Mouse (Mus musculus): ENCODE data around the gene Shb.

Gene Shb

GRCm38 (mm10) chr4:45529201-45529985, 2.9 kb downstream of the Shb start:
- in situ Hi-C loops (cut with MboI; ENCODE audit: low pct_unique_long_range_greater_than_20kb in 1 of 2, low sequenced_read_pairs in 2 of 2, unreplicated experiment in 1 of 2) = no loop called here

- in situ Hi-C loops (cut with MboI; ENCODE audit: low pct_unique_long_range_greater_than_20kb in 1 of 2, low sequenced_read_pairs in 2 of 2, unreplicated experiment in 1 of 2) = no loop called here
Measured at GRCm38 (mm10) chr4:45528355-45529198, 3.7 kb downstream of the Shb start.

GRCm38 (mm10) chr4:45527562-45528354, 4.5 kb downstream of the Shb start:
- in situ Hi-C loops (cut with MboI; ENCODE audit: low pct_unique_long_range_greater_than_20kb in 1 of 2, low sequenced_read_pairs in 2 of 2, unreplicated experiment in 1 of 2) = no loop called here

DNA sequence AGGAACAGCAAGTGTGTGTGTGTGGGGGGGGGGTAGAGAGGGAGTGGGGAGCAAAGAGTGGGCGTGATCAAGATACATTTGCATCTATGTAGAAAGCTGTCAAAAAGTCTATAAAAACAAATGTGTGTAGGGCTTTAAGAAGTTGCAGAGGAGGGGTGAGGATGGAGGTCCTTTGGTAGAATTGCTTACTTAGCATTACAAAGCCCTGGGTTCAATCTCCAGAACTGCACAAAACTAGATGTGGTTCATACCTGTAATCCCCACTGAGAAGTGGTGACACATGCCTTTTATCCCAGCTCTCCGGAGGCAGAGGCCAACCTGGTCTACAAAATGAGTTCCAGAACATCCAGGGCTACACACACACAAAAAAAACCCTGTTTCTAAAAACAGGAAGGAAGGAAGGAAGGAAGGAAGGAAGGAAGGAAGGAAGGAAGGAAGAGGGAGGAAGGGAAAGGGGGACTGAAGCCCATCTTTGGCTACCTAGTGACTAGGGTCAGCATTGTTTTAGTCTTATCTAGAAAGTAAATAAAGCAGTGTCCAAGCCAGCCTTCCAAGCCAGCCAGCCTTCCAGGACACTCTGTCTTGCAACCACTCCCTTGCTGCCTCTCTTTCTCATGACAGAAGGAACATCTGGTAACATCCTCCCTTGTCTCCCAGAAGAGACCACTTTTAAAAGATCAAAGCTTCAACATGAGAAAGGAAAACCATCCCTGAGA, 5.3 kb downstream of the Shb start:
- in situ Hi-C loops (cut with MboI; ENCODE audit: low pct_unique_long_range_greater_than_20kb in 1 of 2, low sequenced_read_pairs in 2 of 2, unreplicated experiment in 1 of 2) = no loop called here

- in situ Hi-C loops (cut with MboI; ENCODE audit: low pct_unique_long_range_greater_than_20kb in 1 of 2, low sequenced_read_pairs in 2 of 2, unreplicated experiment in 1 of 2) = no loop called here
Measured at GRCm38 (mm10) chr4:45526175-45526574, 6.1 kb downstream of the Shb start.

GRCm38 (mm10) chr4:45525541-45525940, 6.7 kb downstream of the Shb start:
- in situ Hi-C loops (cut with MboI; ENCODE audit: low pct_unique_long_range_greater_than_20kb in 1 of 2, low sequenced_read_pairs in 2 of 2, unreplicated experiment in 1 of 2) = no loop called here

- in situ Hi-C loops (cut with MboI; ENCODE audit: low pct_unique_long_range_greater_than_20kb in 1 of 2, low sequenced_read_pairs in 2 of 2, unreplicated experiment in 1 of 2) = no loop called here
Measured at GRCm38 (mm10) chr4:45524602-45525001, 7.7 kb downstream of the Shb start.

- in situ Hi-C loops (cut with MboI; ENCODE audit: low pct_unique_long_range_greater_than_20kb in 1 of 2, low sequenced_read_pairs in 2 of 2, unreplicated experiment in 1 of 2) = no loop called here
Measured at GRCm38 (mm10) chr4:45523360-45523759, 8.9 kb downstream of the Shb start.

- in situ Hi-C loops (cut with MboI; ENCODE audit: low pct_unique_long_range_greater_than_20kb in 1 of 2, low sequenced_read_pairs in 2 of 2, unreplicated experiment in 1 of 2) = no loop called here
Measured at GRCm38 (mm10) chr4:45522956-45523355, 9.3 kb downstream of the Shb start.

DNA sequence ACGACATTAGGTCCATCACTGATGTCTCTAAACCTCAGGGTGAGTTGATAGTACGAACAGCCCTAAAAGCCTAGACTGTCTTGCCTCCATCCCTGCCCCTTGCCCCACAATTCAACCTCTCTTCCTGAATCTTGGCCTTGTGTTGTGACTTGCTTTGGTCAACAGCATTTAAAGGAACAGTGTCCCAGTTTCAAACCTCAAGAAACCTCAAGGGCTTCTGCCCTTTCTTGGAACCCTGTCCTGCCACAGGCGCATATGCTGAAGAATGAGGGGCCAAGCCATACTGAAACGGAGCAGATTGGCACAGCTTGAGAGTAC, 9.7 kb downstream of the Shb start:
- in situ Hi-C loops (cut with MboI; ENCODE audit: low pct_unique_long_range_greater_than_20kb in 1 of 2, low sequenced_read_pairs in 2 of 2, unreplicated experiment in 1 of 2) = no loop called here

DNA sequence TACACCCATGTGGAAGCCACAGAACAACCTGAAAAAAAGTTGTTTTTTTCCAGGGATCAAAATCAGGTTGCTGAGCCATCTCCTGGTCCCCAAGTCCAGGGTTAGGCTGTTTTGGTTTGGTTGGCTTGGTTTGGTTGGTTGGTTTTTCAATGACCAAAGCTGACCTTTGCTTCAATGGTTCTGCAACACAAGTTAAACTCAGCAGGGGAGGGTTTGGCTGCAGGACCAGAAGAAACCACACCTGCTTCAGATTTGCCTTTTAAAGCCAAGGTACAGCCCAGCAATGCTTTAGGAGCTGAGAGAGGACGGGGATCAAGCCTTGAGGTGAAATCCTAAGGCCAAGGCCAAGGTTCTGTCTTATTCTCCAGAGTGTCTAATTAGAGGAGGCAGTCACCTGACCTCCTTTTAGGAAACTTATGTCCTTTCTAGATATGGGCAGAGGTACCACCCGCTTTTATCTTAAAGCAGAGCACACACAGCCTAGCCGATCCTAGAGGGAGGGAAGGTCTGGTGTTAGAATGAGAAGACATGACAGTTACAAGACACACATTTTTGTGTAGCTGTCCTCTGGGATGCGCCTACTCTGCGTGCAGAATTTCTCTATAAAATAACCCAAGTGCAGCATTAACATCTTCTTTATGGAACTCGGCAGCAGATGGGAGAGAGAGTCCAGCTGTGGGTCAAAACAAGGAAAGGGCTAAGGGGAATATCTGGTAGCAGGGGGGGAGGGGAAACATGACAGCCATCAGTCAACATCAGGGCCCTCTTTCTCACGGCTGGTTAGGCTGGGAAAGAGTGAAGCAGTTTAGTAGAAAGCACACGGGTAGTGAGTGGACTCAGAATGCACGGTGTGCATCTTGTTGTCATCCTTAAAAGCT, 10.3 kb downstream of the Shb start:
- in situ Hi-C loops (cut with MboI; ENCODE audit: low pct_unique_long_range_greater_than_20kb in 1 of 2, low sequenced_read_pairs in 2 of 2, unreplicated experiment in 1 of 2) = no loop called here

GRCm38 (mm10) chr4:45520375-45520774, 11.9 kb downstream of the Shb start:
- in situ Hi-C loops (cut with MboI; ENCODE audit: low pct_unique_long_range_greater_than_20kb in 1 of 2, low sequenced_read_pairs in 2 of 2, unreplicated experiment in 1 of 2) = no loop called here

DNA sequence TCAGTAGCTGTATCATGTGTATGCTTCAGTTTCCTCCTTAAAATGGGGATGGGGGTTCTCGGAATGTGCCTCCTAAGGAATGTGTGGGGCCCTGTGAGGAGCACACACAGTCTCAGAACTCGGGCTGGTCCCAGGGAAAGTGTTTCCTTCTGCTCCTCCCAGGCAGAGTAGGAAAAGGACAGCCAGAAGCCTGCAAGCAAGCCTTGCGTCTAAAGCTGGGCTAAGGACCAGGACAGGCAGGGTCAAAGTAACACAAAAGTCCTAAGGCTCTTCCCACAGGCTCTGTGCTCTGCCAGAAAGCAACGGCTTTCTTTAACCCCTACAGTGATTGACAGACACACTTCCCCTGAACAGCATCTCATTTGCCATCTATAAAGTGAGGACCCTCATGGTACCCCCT, 14.9 kb downstream of the Shb start:
- in situ Hi-C loops (cut with MboI; ENCODE audit: low pct_unique_long_range_greater_than_20kb in 1 of 2, low sequenced_read_pairs in 2 of 2, unreplicated experiment in 1 of 2) = loop anchor here in 1 of 2 experiments (5.0 kb wide), 1 partner anchor 85 kb away; no protein-coding TSS in a partner anchor

DNA sequence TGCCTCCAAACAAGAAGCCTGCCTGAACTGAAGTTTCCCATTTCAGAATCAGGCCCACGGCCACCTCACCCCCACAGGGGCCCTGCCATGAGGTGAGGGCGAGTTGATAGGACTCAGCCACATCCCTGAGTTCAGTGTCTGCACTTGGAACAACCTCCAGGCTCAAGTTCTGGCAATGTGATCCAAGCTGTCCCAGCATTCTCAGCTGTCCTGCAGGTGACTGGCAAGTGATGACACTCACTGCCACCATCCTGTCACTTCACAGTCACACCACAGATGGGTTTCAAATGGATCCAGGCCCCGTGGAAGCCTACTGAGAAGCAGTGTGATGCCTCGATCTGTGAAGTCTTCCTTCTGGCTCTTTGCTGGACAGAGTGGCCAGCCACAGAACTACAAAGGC, 16.4 kb downstream of the Shb start:
- in situ Hi-C loops (cut with MboI; ENCODE audit: low pct_unique_long_range_greater_than_20kb in 1 of 2, low sequenced_read_pairs in 2 of 2, unreplicated experiment in 1 of 2) = loop anchor here in 1 of 2 experiments (5.0 kb wide), 1 partner anchor 84 kb away; no protein-coding TSS in a partner anchor

GRCm38 (mm10) chr4:45514406-45514805, 17.9 kb downstream of the Shb start:
- in situ Hi-C loops (cut with MboI; ENCODE audit: low pct_unique_long_range_greater_than_20kb in 1 of 2, low sequenced_read_pairs in 2 of 2, unreplicated experiment in 1 of 2) = no loop called here

GRCm38 (mm10) chr4:45513791-45514293, 18.4 kb downstream of the Shb start:
- in situ Hi-C loops (cut with MboI; ENCODE audit: low pct_unique_long_range_greater_than_20kb in 1 of 2, low sequenced_read_pairs in 2 of 2, unreplicated experiment in 1 of 2) = no loop called here

GRCm38 (mm10) chr4:45513340-45513739, 18.9 kb downstream of the Shb start:
- in situ Hi-C loops (cut with MboI; ENCODE audit: low pct_unique_long_range_greater_than_20kb in 1 of 2, low sequenced_read_pairs in 2 of 2, unreplicated experiment in 1 of 2) = no loop called here
